Mouse (Mus musculus) cerebellum, adult (tissue): ENCODE data around the gene Fuk.
A peak's percentile ranks its signal among the peaks of the same experiment; 100 is the strongest.
"Not testable (repeated sequence)": the region's sequence is repeated elsewhere in the genome, so short reads cannot be mapped to it uniquely, and the experiment has no call there.

Experiments
- ATAC-seq: cut with Nextera tagmentation; 2 replicates; pipeline ENCODE4 v1.9.2; 2017; ENCODE audit warnings: mild to moderate bottlenecking, moderate library complexity, mixed read lengths; ENCODE audit not compliant: insufficient number of reproducible peaks, low FRiP score, low TSS enrichment

The Fuk gene

DNA sequence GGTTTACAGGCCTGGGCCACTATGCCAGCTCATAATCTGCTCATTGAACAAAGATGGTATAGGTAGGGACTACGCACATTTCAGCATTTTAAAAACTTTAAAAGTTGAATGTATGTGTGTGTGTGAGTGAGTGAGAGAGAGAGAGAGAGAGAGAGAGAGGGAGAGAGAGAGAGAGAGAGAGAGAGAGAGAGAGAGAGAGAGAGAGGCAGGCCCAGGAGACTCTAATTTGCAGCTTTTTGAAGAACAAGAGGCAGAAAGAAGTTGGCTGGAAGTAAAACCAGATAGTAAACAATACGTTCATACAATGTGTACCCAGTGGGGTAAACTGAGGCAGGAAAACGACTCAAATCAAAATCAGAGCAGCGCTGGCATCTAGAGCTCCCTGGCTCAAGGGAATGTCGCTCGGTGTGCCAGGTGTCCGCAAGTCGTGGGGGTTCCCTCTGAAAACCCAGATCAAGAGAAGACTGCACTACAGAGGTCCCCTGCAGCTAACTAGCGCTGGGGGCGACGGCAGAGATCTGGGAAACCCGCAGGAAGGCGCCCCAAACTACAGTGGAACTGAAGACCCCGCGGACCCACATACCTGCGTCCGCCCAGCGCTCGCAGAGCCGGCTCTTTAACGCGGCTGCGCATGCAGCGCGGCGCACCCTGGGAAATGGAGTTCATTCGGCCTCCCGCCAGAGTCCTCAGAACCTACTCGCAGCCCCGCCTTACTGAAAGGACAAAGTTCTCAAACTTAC is at the start of gene Fuk:
Gene Fuk (minus strand): TSS at position 650 of the 740 bp plus-strand sequence.
- ATAC-seq, result peak; percentile 81; the same call in 1 of the 2 replicates

DNA sequence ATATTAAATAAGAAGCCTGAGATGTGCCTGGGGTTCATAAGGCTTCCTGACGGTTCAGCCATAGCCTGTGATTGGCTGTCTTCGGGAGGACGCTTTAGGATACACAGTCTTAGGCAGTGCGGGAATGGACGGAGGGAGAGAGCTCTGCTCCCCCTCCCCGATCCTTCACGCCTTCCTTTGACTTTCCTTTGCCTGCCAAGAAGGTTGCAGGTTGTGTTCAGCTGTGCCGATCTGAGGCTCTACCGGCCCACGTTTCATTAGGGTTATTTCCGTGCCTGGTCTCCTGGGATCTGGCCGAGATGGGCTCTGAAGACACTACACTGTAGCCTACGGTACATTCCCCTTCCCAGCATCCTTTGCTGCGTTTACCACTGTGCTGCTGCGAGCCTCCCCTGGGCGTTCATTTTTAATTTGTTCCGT is 47.8 kb upstream of the Fuk start:
- ATAC-seq, result peak; percentile 36; the same call in 1 of the 2 replicates

DNA sequence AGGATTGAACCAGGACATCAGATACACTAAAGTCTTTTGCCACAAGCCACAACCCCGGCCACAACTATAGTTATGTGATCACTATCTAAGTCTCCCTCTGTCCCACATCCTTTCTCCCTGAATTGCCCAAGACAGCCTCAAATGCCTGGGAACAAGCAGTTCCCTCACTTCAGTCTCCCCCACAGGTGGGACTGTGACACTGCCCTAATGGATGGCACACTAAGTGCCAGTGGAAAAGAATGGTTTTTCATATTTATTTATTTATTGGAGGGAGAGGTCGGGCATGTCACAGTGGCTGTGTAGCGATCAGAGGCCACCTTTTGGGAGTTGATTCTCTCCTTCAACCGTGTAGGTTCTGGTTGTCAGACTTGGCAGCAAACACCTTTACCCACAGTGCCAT is 43.4 kb upstream of the Fuk start:
- ATAC-seq, result no peak

DNA sequence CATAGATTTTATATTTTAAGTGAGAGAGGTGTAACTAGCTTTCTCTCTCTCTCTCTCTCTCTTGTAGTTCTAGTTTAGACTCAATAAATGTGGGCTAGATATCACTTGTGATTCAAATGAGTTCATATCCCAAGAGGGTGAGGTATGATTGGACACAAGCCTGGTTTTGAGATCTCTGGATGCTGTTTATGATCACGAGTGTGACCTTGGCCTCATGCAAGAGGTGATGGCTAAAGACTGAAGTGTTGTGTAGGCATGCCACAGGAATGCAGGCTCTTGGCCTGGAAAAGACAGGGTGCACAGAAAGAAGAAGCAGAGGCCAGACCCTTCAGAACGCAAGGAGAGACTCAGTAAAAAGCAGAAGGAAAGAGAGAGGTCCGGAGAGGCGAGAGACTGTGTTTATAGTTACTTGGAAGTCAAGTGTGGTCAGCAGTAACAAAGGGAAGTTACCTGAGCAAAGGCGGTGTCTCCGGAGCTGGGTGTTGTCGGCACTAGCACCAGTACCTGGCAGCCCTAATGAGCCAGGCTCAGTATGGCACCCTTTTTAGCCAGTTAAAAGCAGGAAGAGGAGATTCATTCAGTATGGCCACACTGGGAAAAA is 42.1 kb upstream of the Fuk start:
- no peak for ATAC-seq

DNA sequence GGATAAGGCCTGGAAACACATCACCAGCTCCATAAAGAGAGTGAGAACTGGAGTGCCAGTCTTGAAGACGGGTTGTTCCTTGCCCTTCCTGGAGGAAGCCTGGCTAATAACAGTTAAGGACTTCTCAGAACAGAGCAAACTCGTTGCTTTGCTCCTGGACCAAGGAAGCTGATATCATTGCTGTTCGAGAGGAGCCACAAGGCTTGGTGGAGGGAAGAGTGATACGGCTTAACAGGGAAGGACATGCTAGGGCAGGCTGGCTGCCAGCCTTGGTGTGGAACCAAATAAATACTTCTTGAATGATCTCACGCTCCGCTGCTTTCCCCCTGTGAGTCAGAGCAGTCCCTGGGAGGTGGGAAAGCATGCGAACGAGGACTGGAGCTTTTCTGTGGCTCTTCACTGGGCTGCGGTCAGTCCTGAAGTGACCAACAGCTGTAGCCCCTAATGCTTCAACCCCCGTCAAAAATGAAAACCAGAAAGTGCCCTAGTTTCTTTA is 39.2 kb upstream of the Fuk start:
- peak; percentile 23; the same call in 1 of the 2 replicates for ATAC-seq

DNA sequence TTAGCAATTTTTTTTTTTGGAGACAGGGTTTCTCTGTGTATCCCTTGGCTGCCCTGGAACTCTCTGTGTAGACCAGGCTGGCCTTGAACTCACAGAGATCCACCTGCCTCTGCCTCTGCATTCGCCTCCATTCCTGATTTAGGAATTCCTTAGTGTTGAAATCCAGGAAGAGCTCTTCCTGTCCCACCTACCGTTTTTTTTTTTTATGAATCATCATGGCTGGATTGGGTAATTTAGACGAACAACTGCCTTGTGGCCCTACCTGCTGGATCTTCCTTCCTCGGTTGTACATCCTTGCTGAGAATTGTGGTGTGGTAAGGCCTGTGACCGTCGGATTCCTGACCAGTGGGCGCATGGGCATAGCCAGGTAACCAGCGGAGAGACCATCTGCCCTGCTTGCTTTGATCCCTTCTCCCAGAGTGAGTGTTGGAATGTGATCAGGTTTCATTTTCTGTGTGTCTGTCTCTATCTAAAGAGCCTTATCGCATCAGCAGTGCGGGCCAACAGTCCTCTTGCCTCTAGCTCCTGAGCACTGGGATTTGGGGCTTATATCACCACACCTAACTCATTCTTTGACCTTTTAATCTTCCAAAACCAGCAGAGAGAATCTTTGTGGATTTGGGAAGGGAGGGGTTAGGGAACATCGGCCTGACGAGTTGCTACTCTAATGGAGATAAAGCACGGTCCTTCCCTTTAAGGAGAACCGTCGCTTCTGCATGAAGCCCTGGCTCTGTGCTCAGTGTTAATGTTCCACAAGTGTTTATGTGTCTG is 38.6 kb upstream of the Fuk start:
- peak; percentile 80 for ATAC-seq

DNA sequence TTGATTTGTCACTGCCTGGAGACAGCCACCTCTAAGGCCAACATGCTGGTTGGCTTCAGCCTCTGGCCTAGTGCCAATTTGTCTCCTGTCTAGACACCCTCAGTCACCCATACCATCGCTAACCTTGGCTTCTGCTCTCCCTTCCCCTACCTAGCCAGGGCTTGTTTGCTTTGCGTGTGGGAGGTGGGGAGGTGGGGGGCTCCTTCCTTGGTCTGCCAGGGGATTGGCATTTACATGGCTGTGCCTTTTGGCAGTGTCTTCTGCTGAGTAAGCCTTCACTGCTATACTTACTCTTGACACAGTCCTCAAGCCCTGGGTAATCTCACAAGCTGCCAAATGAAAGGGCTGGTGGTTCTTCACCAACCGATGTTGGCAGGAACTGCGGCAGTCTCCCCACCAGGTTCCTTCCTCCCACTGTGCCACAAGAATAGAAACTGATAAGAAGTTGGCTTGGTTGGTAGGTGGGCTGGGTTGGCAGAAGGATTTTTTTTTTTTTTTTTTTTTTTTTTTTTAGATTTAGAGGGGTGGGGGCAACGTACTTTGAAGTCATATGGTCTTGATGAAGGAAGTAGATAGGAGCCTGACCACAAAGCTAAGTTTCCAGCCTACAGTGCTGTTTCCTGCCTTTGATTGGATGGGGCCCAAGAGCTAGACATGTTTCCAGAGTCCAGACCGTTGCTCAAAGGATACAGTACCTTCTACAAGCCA is 36.7 kb upstream of the Fuk start:
- peak; percentile 60 for ATAC-seq

DNA sequence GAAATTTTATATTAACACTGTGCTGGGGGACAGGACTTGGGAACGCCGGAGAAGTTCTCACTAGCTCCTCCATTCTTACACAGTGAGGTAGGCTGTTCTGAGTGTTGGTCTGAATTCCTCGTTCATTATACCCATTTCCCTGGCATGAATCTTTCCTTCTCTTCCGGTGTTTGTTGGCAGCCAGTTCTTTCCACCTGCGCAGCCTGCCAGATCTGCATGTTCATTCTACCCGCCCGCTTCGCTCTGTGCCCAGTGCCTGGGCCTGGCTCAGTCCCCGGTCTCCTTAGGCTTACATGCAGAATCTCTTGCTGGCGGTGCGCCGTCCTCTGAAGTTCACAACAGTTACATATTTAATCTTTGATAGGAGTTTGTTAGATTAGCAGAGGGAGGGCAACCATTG is 33.9 kb upstream of the Fuk start:
- ATAC-seq, result no peak; the same call in 1 of the 2 replicates

DNA sequence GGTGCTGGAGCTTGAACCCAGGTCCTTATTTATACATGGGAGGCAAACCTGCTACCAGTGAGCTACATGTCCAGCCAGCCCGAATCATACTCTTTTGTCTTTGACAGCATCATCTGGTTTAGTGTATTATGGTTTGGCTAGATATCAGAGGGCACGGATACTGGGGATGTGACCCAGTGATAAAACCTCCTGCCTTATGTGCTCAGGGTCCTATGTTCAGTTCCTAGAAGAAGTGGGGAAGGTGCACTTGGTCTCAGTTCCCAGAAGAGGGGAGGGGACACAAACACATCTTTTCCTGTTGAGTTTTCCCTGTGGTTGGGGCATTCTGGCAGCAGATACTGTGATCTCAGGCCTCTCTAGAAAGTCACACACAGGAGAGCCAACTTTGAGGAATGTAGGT is 31.0 kb upstream of the Fuk start:
- ATAC-seq, result no peak

DNA sequence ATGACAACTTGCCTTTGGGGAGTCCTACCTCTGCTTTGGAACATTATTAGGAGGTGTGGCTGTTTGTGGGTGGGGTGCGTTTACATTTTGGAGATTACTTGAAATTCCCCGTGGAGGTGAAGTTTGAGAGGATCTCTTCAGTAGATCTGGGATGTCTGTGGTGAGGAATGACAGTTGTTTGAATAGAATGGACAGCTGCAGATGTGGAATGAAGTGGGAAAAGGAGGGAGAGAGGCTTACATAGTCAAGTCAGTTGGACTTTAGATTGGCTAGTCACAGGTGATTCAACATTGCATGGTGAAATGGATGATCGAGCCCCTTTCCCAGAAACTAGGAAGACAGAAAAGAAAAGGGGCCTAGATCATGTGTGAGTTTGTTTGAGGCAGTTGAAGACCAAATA is 30.2 kb upstream of the Fuk start:
- no peak for ATAC-seq

DNA sequence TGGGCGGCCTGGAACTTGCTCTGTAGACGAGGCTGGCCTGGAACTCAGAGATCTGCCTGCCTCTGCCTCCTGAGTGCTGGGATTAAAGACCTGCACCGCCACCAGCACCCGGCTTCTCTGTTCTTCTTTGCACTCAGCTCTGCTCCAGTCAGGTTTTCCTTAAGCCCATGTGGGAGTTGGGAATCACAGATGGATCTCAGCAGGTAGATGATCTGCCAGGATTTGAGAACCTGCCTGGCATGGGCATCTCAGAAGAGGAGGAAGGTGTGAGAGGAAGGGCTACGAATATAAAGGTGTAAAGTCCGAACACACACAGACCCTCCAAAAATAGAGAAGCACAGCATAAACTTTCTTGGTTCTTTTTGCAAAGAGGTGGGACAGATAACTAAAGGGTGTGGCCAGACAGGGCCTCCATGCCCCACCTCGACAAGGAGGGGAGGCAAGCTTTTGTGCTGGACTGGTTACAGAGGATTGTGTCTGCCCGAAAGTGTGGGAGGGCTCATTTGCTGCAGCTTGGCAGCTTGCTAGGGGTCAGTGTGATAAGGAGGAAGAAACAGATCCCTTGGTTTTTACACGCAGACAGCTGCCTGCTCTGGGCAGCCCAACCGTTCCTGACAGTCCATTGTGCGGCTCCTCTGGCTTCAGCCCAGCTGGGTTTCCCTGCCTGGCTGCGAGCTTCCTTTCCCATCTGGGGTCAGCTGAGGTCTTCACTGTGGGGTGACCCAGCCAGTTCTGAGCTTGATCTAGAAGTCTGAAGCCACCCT is 29.1 kb upstream of the Fuk start:
- ATAC-seq, result peak; percentile 67

DNA sequence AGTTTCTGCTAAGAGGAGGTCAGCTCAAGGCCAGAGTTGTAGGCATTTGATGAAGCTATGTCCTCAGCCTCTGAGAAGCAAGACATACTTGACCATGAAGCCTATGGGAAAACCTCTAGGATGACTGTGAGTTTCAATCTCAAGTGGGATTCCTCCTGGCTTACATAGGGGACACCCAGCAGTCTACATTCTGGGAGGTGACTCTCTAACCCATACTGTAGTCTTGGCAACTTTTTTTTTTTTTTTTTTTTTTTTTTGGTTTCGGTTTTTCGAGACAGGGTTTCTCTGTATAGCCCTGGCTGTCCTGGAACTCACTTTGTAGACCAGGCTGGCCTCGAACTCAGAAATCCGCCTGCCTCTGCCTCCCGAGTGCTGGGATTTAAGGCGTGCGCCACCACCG is 27.4 kb upstream of the Fuk start:
- ATAC-seq, result not testable (repeated sequence)

DNA sequence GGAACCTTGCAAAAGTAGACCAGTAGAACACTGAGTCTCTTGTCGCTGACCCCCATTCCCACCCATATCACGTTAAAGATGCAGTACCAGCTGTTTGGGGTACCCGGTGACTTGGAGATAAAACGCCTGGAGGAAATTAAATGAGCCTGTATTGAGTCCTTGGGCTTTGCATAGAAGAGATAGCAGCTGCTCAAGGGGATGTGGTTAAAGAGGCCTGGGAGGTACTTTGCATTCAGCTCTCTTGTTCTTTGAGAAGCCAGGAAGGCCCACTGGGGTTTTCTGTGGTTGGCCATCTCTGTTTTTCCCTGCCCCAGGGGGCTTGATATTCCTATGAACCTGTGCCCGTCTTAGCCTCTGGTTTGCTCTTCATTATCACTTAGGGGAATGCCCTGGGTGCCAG is 26.8 kb upstream of the Fuk start:
- ATAC-seq, result no peak

DNA sequence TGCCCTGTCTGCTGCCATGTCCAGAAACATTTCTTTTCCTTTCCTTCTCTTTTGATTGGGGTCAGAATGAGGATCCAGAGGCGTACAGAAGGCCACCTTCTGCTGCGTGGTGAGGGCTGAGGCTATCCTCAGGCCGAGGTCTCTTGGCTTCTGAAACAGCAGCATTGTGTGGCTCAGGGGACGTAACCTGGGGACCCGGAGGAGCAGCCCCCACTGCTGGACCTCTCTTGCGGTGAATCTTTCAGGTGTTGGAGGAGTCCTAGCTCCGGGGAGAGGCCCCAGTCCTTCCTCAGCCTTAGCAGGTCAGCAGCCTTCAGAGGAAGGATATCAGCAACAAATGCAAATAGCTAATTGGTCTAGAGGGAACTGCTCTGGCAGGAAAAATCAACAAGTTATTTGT is 26.1 kb upstream of the Fuk start:
- ATAC-seq, result no peak

DNA sequence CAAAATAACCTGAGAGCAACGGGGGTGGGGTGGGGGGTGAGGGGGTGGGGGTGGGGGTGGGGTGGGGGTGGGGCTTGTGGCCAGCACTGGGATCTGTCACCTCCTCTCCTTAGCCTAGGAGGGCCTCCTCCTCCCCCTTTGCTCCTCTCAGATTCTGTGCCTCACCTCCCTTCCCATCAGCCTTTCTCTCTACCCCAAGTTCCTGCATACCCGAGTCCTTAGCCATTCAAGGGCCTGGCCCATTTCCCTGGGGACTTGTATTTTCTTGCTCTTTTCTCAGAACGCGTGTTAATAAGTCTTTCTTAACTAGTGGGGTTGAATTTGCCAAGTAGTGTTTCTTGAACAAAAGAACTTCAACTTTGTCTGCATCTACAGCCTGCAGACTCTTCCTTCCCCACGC is 24.4 kb upstream of the Fuk start:
- no peak for ATAC-seq

DNA sequence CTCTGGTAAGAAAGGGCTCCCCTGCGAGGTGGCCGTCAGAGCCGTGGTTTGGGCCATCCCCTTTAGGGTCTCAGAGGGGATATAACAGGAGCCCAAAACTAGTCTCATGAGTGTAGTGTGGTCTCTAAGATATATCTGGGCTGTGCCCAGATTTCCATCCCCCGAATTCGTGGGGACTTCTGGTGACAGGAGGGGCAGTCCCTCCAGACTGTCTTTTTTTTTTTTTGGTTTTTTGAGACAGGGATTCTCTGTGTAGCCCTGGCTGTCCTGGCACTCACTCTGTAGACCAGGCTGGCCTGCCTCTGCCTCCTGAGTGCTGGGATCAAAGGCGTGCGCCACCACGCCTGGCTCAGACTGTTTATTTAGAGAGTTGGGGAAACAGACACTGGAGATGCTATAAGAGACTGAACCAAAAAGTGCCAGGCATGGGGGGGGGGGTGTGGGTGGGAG is 23.4 kb upstream of the Fuk start:
- ATAC-seq, result no peak

DNA sequence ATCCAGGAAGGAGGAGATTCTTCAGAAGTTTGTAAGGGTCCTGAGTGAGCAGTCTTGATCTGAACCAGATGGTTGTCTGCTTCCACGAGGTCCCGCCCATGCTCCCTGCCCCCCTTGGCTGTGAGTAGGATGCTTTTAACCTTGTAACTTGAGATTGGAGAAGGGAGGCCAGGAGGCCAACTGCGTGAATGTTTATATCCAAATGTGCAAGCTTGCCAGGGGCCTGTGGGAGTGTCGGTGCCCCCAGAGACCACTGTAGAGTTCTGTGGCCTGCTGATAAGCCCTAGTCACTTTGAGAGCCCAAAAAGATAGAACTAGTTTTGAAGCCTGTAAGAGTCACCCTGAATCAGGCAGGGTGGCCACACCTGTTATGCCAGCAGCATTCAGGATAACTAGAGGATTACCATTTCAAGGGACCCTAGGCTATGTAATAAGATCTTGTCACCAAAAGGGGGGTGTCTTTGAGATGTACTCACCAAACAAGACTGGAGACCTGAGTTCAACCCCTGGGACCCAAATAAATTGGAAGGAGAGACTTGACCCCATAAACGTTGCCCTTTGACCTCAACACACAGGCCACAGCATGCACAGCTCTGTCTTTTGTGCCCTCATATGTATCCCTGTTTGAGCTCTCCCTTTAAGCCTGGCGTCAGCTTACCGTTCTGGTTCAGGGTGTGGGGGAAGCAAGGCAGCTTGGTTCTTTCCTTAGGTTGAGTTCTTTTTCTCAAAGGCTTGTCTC is 19.4 kb upstream of the Fuk start:
- ATAC-seq, result no peak

DNA sequence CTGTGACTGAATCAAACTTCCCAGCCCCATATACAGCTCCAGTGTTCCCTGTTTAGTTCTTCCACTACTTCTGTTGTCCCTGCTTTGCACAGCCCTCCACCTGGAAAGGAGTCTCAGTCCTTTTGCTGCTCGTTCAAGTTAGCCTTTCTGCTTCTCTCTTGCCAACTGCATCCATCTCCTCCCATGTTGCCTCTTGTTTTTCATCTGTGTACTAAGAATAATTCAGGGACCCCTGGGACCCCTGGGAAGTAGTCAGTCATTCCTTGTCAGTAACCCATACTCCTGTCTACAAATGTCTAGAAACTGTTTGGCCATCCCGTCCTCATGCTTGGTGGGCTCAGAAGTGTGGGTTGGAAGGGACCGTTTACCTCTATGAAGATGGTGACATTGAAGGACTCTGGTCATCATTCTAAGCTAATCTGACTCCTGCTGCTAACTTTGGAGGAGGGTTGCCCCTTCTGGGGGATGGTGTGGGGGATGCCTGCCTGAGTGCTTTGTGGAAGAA is 18.5 kb upstream of the Fuk start:
- no peak for ATAC-seq
